Mouse (Mus musculus) embryonic fibroblast, embryonic 13.5 days (primary cell): ENCODE measurements around the gene Cdh13. TPM values are rescaled to one million over a fixed set of nuclear protein-coding genes. Genes with fewer than 3 reads are reported as not detected.

Experiments used
- H3K27ac ChIP-seq: 2 replicates; pipeline ENCODE4 v1.5.1; 2012; ENCODE audit warnings: low read length, control low read depth, inconsistent platforms; ENCODE audit not compliant: insufficient read depth
- H3K4me1 ChIP-seq: 2 replicates; pipeline ENCODE4 v1.6.1; 2011; ENCODE audit warnings: low read length; ENCODE audit not compliant: control insufficient read depth, insufficient read depth
- H3K4me3 ChIP-seq: 2 replicates; pipeline ENCODE4 v1.5.1; 2011; ENCODE audit warnings: mild to moderate bottlenecking, control low read depth, low read length; ENCODE audit not compliant: insufficient read depth
- CTCF ChIP-seq: IDR thresholded peaks from 2 replicates; pipeline ENCODE4 v1.5.1; 2011; ENCODE audit warnings: mild to moderate bottlenecking, control low read depth, low read length, moderate library complexity, borderline replicate concordance; ENCODE audit not compliant: insufficient read depth
- POLR2A ChIP-seq: IDR thresholded peaks from 2 replicates; pipeline ENCODE4 v1.6.1; 2011; ENCODE audit warnings: low read depth, mild to moderate bottlenecking, control low read depth, low read length, moderate library complexity
- polyA plus RNA-seq: library from polyadenylated mRNA; stranded (reverse); fragments of >200 nt; gene quantifications from 2 replicates; pipeline ENCODE4 v1.2.4, GENCODE M21; 2011; ENCODE audit warnings: low read depth; ENCODE audit not compliant: missing spikeins, insufficient read length

Cdh13 gene
- polyA plus RNA-seq, 1 experiment, result 19.8 TPM

- Histone ChIP-seq H3K4me3 (no peak overlapping the region), H3K27ac (no peak overlapping the region), H3K4me1 (peaks cover 7% of the 10 kb centered on the region; the same call in 1 of the 2 replicates)
- TF ChIP-seq CTCF (no peak), POLR2A (no peak)
Measured at GRCm38 (mm10) chr8:118538816-118539558, 255.5 kb downstream of the Cdh13 start.

GRCm38 (mm10) chr8:118539559-118539819, 256.0 kb downstream of the Cdh13 start:
- no peak for TF ChIP-seq CTCF
- no peak for TF ChIP-seq POLR2A

GRCm38 (mm10) chr8:118539941-118540340, 256.4 kb downstream of the Cdh13 start:
- TF ChIP-seq CTCF, result no peak
- no peak for TF ChIP-seq POLR2A
- no peak overlapping the region for H3K4me3 ChIP-seq
- H3K27ac ChIP-seq, result no peak overlapping the region
- H3K4me1 ChIP-seq, result peaks cover 7% of the 10 kb centered on the region; the same call in 1 of the 2 replicates

More at GRCm38 (mm10) chr8:118539559-118539819, 256.0 kb downstream of the Cdh13 start:
- Histone ChIP-seq H3K27ac (no peak overlapping the region), H3K4me1 (peaks cover 7% of the 10 kb centered on the region; the same call in 1 of the 2 replicates), H3K4me3 (no peak overlapping the region)

- Histone ChIP-seq H3K4me3 (no peak overlapping the region), H3K27ac (no peak overlapping the region), H3K4me1 (no peaks in the 10 kb centered on the region)
- TF ChIP-seq CTCF (no peak), POLR2A (no peak)
Measured at GRCm38 (mm10) chr8:118552397-118552796, 268.9 kb downstream of the Cdh13 start.

GRCm38 (mm10) chr8:118552842-118553241, 269.3 kb downstream of the Cdh13 start:
- no peak for TF ChIP-seq CTCF
- no peak for TF ChIP-seq POLR2A
- Histone ChIP-seq H3K4me1 (no peaks in the 10 kb centered on the region), H3K4me3 (no peak overlapping the region)

GRCm38 (mm10) chr8:118564024-118564423, 280.5 kb downstream of the Cdh13 start:
- Histone ChIP-seq H3K4me1 (no peaks in the 10 kb centered on the region; the same call in 1 of the 2 replicates), H3K27ac (no peak overlapping the region), H3K4me3 (no peak overlapping the region)
- no peak for TF ChIP-seq POLR2A
- TF ChIP-seq CTCF, result no peak

More at GRCm38 (mm10) chr8:118552842-118553241, 269.3 kb downstream of the Cdh13 start:
- H3K27ac ChIP-seq, result no peak overlapping the region

- Histone ChIP-seq H3K27ac (no peak overlapping the region), H3K4me3 (no peak overlapping the region)
- TF ChIP-seq POLR2A, result no peak
- TF ChIP-seq CTCF, result no peak
Measured at GRCm38 (mm10) chr8:118565186-118565585, 281.7 kb downstream of the Cdh13 start.

GRCm38 (mm10) chr8:118565887-118566747, 282.6 kb downstream of the Cdh13 start:
- TF ChIP-seq CTCF (no peak), POLR2A (no peak)
- Histone ChIP-seq H3K4me1 (no peaks in the 10 kb centered on the region; the same call in 1 of the 2 replicates), H3K27ac (no peak overlapping the region), H3K4me3 (no peak overlapping the region)

More at GRCm38 (mm10) chr8:118565186-118565585, 281.7 kb downstream of the Cdh13 start:
- H3K4me1 ChIP-seq, result no peaks in the 10 kb centered on the region; the same call in 1 of the 2 replicates

GRCm38 (mm10) chr8:118569366-118569765, 285.8 kb downstream of the Cdh13 start:
- Histone ChIP-seq H3K27ac (no peak overlapping the region), H3K4me1 (no peaks in the 10 kb centered on the region; the same call in 1 of the 2 replicates), H3K4me3 (no peak overlapping the region)
- no peak for TF ChIP-seq CTCF
- TF ChIP-seq POLR2A, result no peak
